Mouse (Mus musculus) liver, embryonic 12.5 days (tissue): ENCODE data around the gene Npm3. TPM values are rescaled to one million over a fixed set of nuclear protein-coding genes. Genes with fewer than 3 reads are reported as not detected.

Experiments
- ATAC-seq: fragments of 200-750 bp; cut with Nextera tagmentation; 2 replicates; pipeline ENCODE4 v1.8.0; 2017; ENCODE audit warnings: moderate number of reproducible peaks, mild to moderate bottlenecking, moderate library complexity
- H3K27ac ChIP-seq: fragments of 300-500 bp; sonication (generic); 2 replicates; pipeline ENCODE4 v1.5.1; 2016; ENCODE audit warnings: mild to moderate bottlenecking
- H3K27me3 ChIP-seq: fragments of 300-500 bp; sonication (generic); replicated peaks from 2 replicates; pipeline ENCODE4 v1.6.1; 2016; ENCODE audit warnings: mild to moderate bottlenecking, moderate library complexity
- H3K36me3 ChIP-seq: fragments of 300-500 bp; sonication (generic); 2 replicates; pipeline ENCODE4 v1.6.1; 2016; ENCODE audit warnings: mild to moderate bottlenecking, moderate library complexity
- H3K4me1 ChIP-seq: fragments of 300-500 bp; sonication (generic); 2 replicates; pipeline ENCODE4 v1.6.1; 2016
- H3K4me2 ChIP-seq: fragments of 300-500 bp; sonication (generic); 2 replicates; pipeline ENCODE4 v1.6.1; 2016; ENCODE audit warnings: mild to moderate bottlenecking, moderate library complexity
- H3K4me3 ChIP-seq: fragments of 300-500 bp; sonication (generic); 2 replicates; pipeline ENCODE4 v1.5.1; 2016; ENCODE audit warnings: mild to moderate bottlenecking, moderate library complexity
- H3K9ac ChIP-seq: fragments of 300-500 bp; sonication (generic); 2 replicates; pipeline ENCODE4 v1.6.1; 2016; ENCODE audit warnings: mild to moderate bottlenecking, moderate library complexity
- H3K9me3 ChIP-seq: fragments of 300-500 bp; sonication (generic); replicated peaks from 2 replicates; pipeline ENCODE4 v1.6.1; 2016; ENCODE audit warnings: mild to moderate bottlenecking, moderate library complexity
- WGBS: fragments of 180-500 bp; shearing (Covaris S2); methylation state at CpG from one replicate; pipeline ENCODE4 v1.1.7; 2016; ENCODE audit not compliant: insufficient replicate concordance; 5-methylcytosine and 5-hydroxymethylcytosine counted together
- polyA plus RNA-seq: library from polyadenylated mRNA; unstranded; fragments of >200 nt; fragmentation: Nextera tagmentation; extraction: Ambion mirVana; gene quantifications from 2 replicates; pipeline ENCODE4 v1.2.1, GENCODE M21; 2016

The Npm3 gene
- polyA plus RNA-seq, 1 experiment from 2014 or later, result 13.7 TPM

GRCm38 (mm10) chr19:45748691-45749242 lies 624 bp downstream of the Npm3 start:
- H3K9me3 ChIP-seq, result no peaks in the 10 kb centered on the region
- peaks cover 44% of the 10 kb centered on the region for H3K36me3 ChIP-seq
- H3K4me3 ChIP-seq, result peak overlapping the region; percentile 95
- H3K27me3 ChIP-seq, result peaks cover 34% of the 10 kb centered on the region
- WGBS, result under 1% methylated on average over 33 of the region's 33 CpGs
- H3K27ac ChIP-seq, result peak overlapping the region; percentile 70
- H3K4me2 ChIP-seq, result peak overlapping the region; percentile 97
- peaks cover 50% of the 10 kb centered on the region for H3K4me1 ChIP-seq
- H3K9ac ChIP-seq, result peak overlapping the region; percentile 94
- ATAC-seq, result peak; percentile 34; the same call in 1 of the 2 replicates

GRCm38 (mm10) chr19:45748206-45748605 lies 1.2 kb downstream of the Npm3 start:
- H3K9me3 ChIP-seq, result no peaks in the 10 kb centered on the region
- peak overlapping the region; percentile 70; the same call in 1 of the 2 replicates for H3K27ac ChIP-seq
- WGBS, result 31% methylated on average over 9 of the region's 9 CpGs
- H3K36me3 ChIP-seq, result peaks cover 38% of the 10 kb centered on the region
- H3K4me3 ChIP-seq, result peak overlapping the region; percentile 95
- H3K9ac ChIP-seq, result peak overlapping the region; percentile 94
- ATAC-seq, result no peak
- peaks cover 40% of the 10 kb centered on the region for H3K27me3 ChIP-seq
- H3K4me2 ChIP-seq, result peak overlapping the region; percentile 97
- H3K4me1 ChIP-seq, result peaks cover 51% of the 10 kb centered on the region

- H3K36me3 ChIP-seq, result peaks cover 29% of the 10 kb centered on the region
- H3K4me3 ChIP-seq, result no peak overlapping the region
- H3K27ac ChIP-seq, result 0 out of 2 replicates have a peak overlapping the region, but pooled peaks have one; percentile 2
- no peak overlapping the region for H3K9ac ChIP-seq
- ATAC-seq, result 0 out of 2 replicates have a peak, but pooled peaks have one; percentile 21
- H3K27me3 ChIP-seq, result peaks cover 49% of the 10 kb centered on the region
- no peaks in the 10 kb centered on the region for H3K9me3 ChIP-seq
- H3K4me1 ChIP-seq, result peaks cover 61% of the 10 kb centered on the region
- H3K4me2 ChIP-seq, result no peak overlapping the region
- 24% methylated on average over 11 of the region's 11 CpGs for WGBS
Measured at GRCm38 (mm10) chr19:45747028-45747867, 2.1 kb downstream of the Npm3 start.

- WGBS, result 9% methylated on average over 29 of the region's 29 CpGs
- Histone ChIP-seq H3K27me3 (peaks cover 58% of the 10 kb centered on the region), H3K4me3 (peak overlapping the region; percentile 2; the same call in 1 of the 2 replicates)
Measured at GRCm38 (mm10) chr19:45746153-45747020, 3.0 kb downstream of the Npm3 start.

GRCm38 (mm10) chr19:45745344-45746152 lies 3.8 kb downstream of the Npm3 start:
- H3K27ac ChIP-seq, result no peak overlapping the region

More at GRCm38 (mm10) chr19:45746153-45747020, 3.0 kb downstream of the Npm3 start:
- H3K27ac ChIP-seq, result 0 out of 2 replicates have a peak overlapping the region, but pooled peaks have one; percentile 2
- peak overlapping the region; percentile 29 for H3K4me2 ChIP-seq
- no peak overlapping the region for H3K9ac ChIP-seq
- no peaks in the 10 kb centered on the region for H3K9me3 ChIP-seq
- ATAC-seq, result no peak
- peaks cover 20% of the 10 kb centered on the region for H3K36me3 ChIP-seq
- peaks cover 69% of the 10 kb centered on the region for H3K4me1 ChIP-seq

GRCm38 (mm10) chr19:45743619-45744018 lies 5.8 kb downstream of the Npm3 start:
- H3K27me3 ChIP-seq, result peaks cover 86% of the 10 kb centered on the region
- no peaks in the 10 kb centered on the region for H3K9me3 ChIP-seq
- WGBS, result 17% methylated on average over 7 of the region's 7 CpGs
- H3K4me2 ChIP-seq, result no peak overlapping the region
- ATAC-seq, result no peak
- peaks cover 6% of the 10 kb centered on the region for H3K36me3 ChIP-seq
- H3K27ac ChIP-seq, result no peak overlapping the region
- H3K4me1 ChIP-seq, result peaks cover 53% of the 10 kb centered on the region
- H3K9ac ChIP-seq, result no peak overlapping the region
- H3K4me3 ChIP-seq, result no peak overlapping the region

More at GRCm38 (mm10) chr19:45745344-45746152, 3.8 kb downstream of the Npm3 start:
- Histone ChIP-seq H3K27me3 (peaks cover 66% of the 10 kb centered on the region), H3K4me3 (peak overlapping the region; percentile 2; the same call in 1 of the 2 replicates), H3K36me3 (peaks cover 13% of the 10 kb centered on the region), H3K9me3 (no peaks in the 10 kb centered on the region), H3K4me2 (peak overlapping the region; percentile 29), H3K4me1 (peaks cover 68% of the 10 kb centered on the region), H3K9ac (no peak overlapping the region)
- WGBS, result 6% methylated on average over 32 of the region's 32 CpGs
- no peak for ATAC-seq

- H3K9ac ChIP-seq, result no peak overlapping the region
- WGBS, result under 1% methylated on average over 17 of the region's 44 CpGs
Measured at GRCm38 (mm10) chr19:45742984-45743575, 6.3 kb downstream of the Npm3 start.

GRCm38 (mm10) chr19:45742218-45742983 lies 7.0 kb downstream of the Npm3 start, which contains the start of gene Fgf8:
Gene Fgf8 (minus strand): TSS chr19:45742915.
- Histone ChIP-seq H3K9me3 (no peaks in the 10 kb centered on the region), H3K27ac (no peak within 1 kb of the TSS), H3K27me3 (peaks cover 98% of the 10 kb centered on the region), H3K4me2 (peak within 1 kb of the TSS; percentile 68), H3K4me3 (peak within 1 kb of the TSS; percentile 46), H3K4me1 (peaks cover 46% of the 10 kb centered on the region), H3K9ac (no peak within 1 kb of the TSS), H3K36me3 (peaks cover 6% of the 10 kb centered on the region)
- 1% methylated on average over 59 of the region's 68 CpGs for WGBS
- ATAC-seq, result no peak

More at GRCm38 (mm10) chr19:45742984-45743575, 6.3 kb downstream of the Npm3 start:
- Histone ChIP-seq H3K27ac (no peak overlapping the region), H3K4me3 (peak overlapping the region; percentile 46), H3K4me2 (peak overlapping the region; percentile 68), H3K4me1 (peaks cover 48% of the 10 kb centered on the region), H3K9me3 (no peaks in the 10 kb centered on the region), H3K36me3 (peaks cover 6% of the 10 kb centered on the region), H3K27me3 (peaks cover 91% of the 10 kb centered on the region)
- no peak for ATAC-seq

- H3K27me3 ChIP-seq, result peaks cover 100% of the 10 kb centered on the region
- no peak overlapping the region for H3K9ac ChIP-seq
- H3K4me1 ChIP-seq, result peaks cover 47% of the 10 kb centered on the region
- WGBS, result 4% methylated on average over 45 of the region's 45 CpGs
- H3K9me3 ChIP-seq, result no peaks in the 10 kb centered on the region
- H3K4me3 ChIP-seq, result no peak overlapping the region
- 0 out of 2 replicates have a peak overlapping the region, but pooled peaks have one; percentile 68 for H3K4me2 ChIP-seq
- H3K36me3 ChIP-seq, result no peaks in the 10 kb centered on the region
- ATAC-seq, result no peak
- no peak overlapping the region for H3K27ac ChIP-seq
Measured at GRCm38 (mm10) chr19:45741431-45742217, 7.8 kb downstream of the Npm3 start.
